Mouse (Mus musculus) stomach, embryonic 15.5 days (tissue): Measurements from ENCODE around the gene Paqr8. TPM values are rescaled to one million over a fixed set of nuclear protein-coding genes. Genes with fewer than 3 reads are reported as not detected.

Experiments used
- ATAC-seq: fragments of 200-750 bp; cut with Nextera tagmentation; 2 replicates; pipeline ENCODE4 v1.8.0; 2017; ENCODE audit warnings: low read depth, moderate number of reproducible peaks, moderate TSS enrichment; ENCODE audit not compliant: insufficient read depth, low FRiP score
- H3K27ac ChIP-seq: fragments of 300-500 bp; sonication (generic); 2 replicates; pipeline ENCODE4 v1.5.1; 2015; ENCODE audit warnings: mild to moderate bottlenecking, inconsistent platforms
- H3K27me3 ChIP-seq: fragments of 300-500 bp; sonication (generic); replicated peaks from 2 replicates; pipeline ENCODE4 v1.6.1; 2015; ENCODE audit warnings: inconsistent platforms
- H3K36me3 ChIP-seq: fragments of 300-500 bp; sonication (generic); 2 replicates; pipeline ENCODE4 v1.6.1; 2015; ENCODE audit warnings: inconsistent platforms
- H3K4me1 ChIP-seq: fragments of 300-500 bp; sonication (generic); 2 replicates; pipeline ENCODE4 v1.6.1; 2015; ENCODE audit warnings: inconsistent platforms
- H3K4me2 ChIP-seq: fragments of 300-500 bp; sonication (generic); 2 replicates; pipeline ENCODE4 v1.6.1; 2015; ENCODE audit warnings: mild to moderate bottlenecking, inconsistent platforms
- H3K4me3 ChIP-seq: fragments of 300-500 bp; sonication (generic); replicated peaks from 2 replicates; pipeline ENCODE4 v1.5.1; 2015; ENCODE audit warnings: inconsistent platforms
- H3K9ac ChIP-seq: fragments of 300-500 bp; sonication (generic); 2 replicates; pipeline ENCODE4 v1.6.1; 2015; ENCODE audit warnings: inconsistent platforms
- H3K9me3 ChIP-seq: fragments of 300-500 bp; sonication (generic); 2 replicates; pipeline ENCODE4 v1.6.1; 2016; ENCODE audit warnings: inconsistent platforms
- WGBS: fragments of 180-500 bp; shearing (Covaris S2); methylation state at CpG from one replicate; pipeline ENCODE4 v1.1.7; 2015; 5-methylcytosine and 5-hydroxymethylcytosine counted together
- polyA plus RNA-seq: library from polyadenylated mRNA; unstranded; fragments of >200 nt; fragmentation: Nextera tagmentation; extraction: Ambion mirVana; gene quantifications from 2 replicates; pipeline ENCODE4 v1.2.1, GENCODE M21; 2015

Gene Paqr8
- 9.3 and 10.7 TPM in 2 replicates for polyA plus RNA-seq

GRCm38 (mm10) chr1:20890404-20890921, at the start of gene Paqr8:
Paqr8 (plus strand) TSS chr1:20890606.
- Histone ChIP-seq H3K4me2 (peak within 1 kb of the TSS; percentile 74), H3K4me1 (no peaks in the 10 kb centered on the region), H3K27ac (peak within 1 kb of the TSS; percentile 81), H3K4me3 (peak within 1 kb of the TSS; percentile 73), H3K27me3 (no peaks in the 10 kb centered on the region), H3K9me3 (no peaks in the 10 kb centered on the region), H3K36me3 (no peaks in the 10 kb centered on the region), H3K9ac (peak within 1 kb of the TSS; percentile 65)
- peak; percentile 97 for ATAC-seq
- WGBS, result under 1% methylated on average over 37 of the region's 37 CpGs

- Histone ChIP-seq H3K9ac (no peak overlapping the region), H3K9me3 (no peaks in the 10 kb centered on the region), H3K36me3 (no peaks in the 10 kb centered on the region), H3K27ac (0 out of 2 replicates have a peak overlapping the region, but pooled peaks have one; percentile 11), H3K27me3 (no peaks in the 10 kb centered on the region), H3K4me2 (no peak overlapping the region), H3K4me1 (no peaks in the 10 kb centered on the region), H3K4me3 (no peak overlapping the region)
- ATAC-seq, result peak; percentile 68
- 74% methylated on average over 7 of the region's 7 CpGs for WGBS
Measured at GRCm38 (mm10) chr1:20856924-20857902, 33.2 kb upstream of the Paqr8 start.

GRCm38 (mm10) chr1:20860775-20861174, 29.6 kb upstream of the Paqr8 start:
- Histone ChIP-seq H3K9me3 (no peaks in the 10 kb centered on the region), H3K4me1 (0 out of 2 replicates have a peak, but pooled peaks cover 2% of the 10 kb centered on the region), H3K27ac (no peak overlapping the region), H3K9ac (no peak overlapping the region), H3K4me2 (no peak overlapping the region), H3K36me3 (no peaks in the 10 kb centered on the region), H3K4me3 (no peak overlapping the region), H3K27me3 (no peaks in the 10 kb centered on the region)
- WGBS, result 63% methylated on average over 3 of the region's 3 CpGs
- ATAC-seq, result no peak

- no peak overlapping the region for H3K9ac ChIP-seq
- H3K4me2 ChIP-seq, result no peak overlapping the region
- 0 out of 2 replicates have a peak, but pooled peaks cover 2% of the 10 kb centered on the region for H3K4me1 ChIP-seq
- WGBS, result 76% methylated on average over 3 of the region's 3 CpGs
- H3K4me3 ChIP-seq, result no peak overlapping the region
- no peaks in the 10 kb centered on the region for H3K9me3 ChIP-seq
- H3K27ac ChIP-seq, result no peak overlapping the region
- no peaks in the 10 kb centered on the region for H3K27me3 ChIP-seq
- no peak for ATAC-seq
- H3K36me3 ChIP-seq, result no peaks in the 10 kb centered on the region
Measured at GRCm38 (mm10) chr1:20861865-20862264, 28.5 kb upstream of the Paqr8 start.

- H3K4me1 ChIP-seq, result 0 out of 2 replicates have a peak, but pooled peaks cover 2% of the 10 kb centered on the region
- WGBS, result 31% methylated on average over 5 of the region's 5 CpGs
- H3K4me2 ChIP-seq, result no peak overlapping the region
- H3K9me3 ChIP-seq, result no peaks in the 10 kb centered on the region
- no peaks in the 10 kb centered on the region for H3K27me3 ChIP-seq
- H3K9ac ChIP-seq, result no peak overlapping the region
- H3K27ac ChIP-seq, result peak overlapping the region; percentile 59
- no peaks in the 10 kb centered on the region for H3K36me3 ChIP-seq
- ATAC-seq, result peak; percentile 96
- no peak overlapping the region for H3K4me3 ChIP-seq
Measured at GRCm38 (mm10) chr1:20863452-20864172, 26.8 kb upstream of the Paqr8 start.

- no peaks in the 10 kb centered on the region for H3K27me3 ChIP-seq
- WGBS, result 46% methylated on average over 8 of the region's 8 CpGs
- H3K9ac ChIP-seq, result no peak overlapping the region
- no peak for ATAC-seq
- no peak overlapping the region for H3K4me2 ChIP-seq
- no peak overlapping the region for H3K27ac ChIP-seq
- H3K4me3 ChIP-seq, result no peak overlapping the region
- H3K36me3 ChIP-seq, result no peaks in the 10 kb centered on the region
- H3K4me1 ChIP-seq, result peaks cover 6% of the 10 kb centered on the region; the same call in 1 of the 2 replicates
- no peaks in the 10 kb centered on the region for H3K9me3 ChIP-seq
Measured at GRCm38 (mm10) chr1:20867241-20867902, 23.0 kb upstream of the Paqr8 start.

- WGBS, result 65% methylated on average over 9 of the region's 9 CpGs
- no peak for ATAC-seq
- no peaks in the 10 kb centered on the region for H3K36me3 ChIP-seq
- H3K9me3 ChIP-seq, result no peaks in the 10 kb centered on the region
- no peak overlapping the region for H3K4me2 ChIP-seq
- no peaks in the 10 kb centered on the region for H3K27me3 ChIP-seq
- no peak overlapping the region for H3K9ac ChIP-seq
- H3K27ac ChIP-seq, result no peak overlapping the region
- H3K4me3 ChIP-seq, result no peak overlapping the region
- H3K4me1 ChIP-seq, result peaks cover 3% of the 10 kb centered on the region; the same call in 1 of the 2 replicates
Measured at GRCm38 (mm10) chr1:20868036-20868435, 22.4 kb upstream of the Paqr8 start.

- 57% methylated on average over 2 of the region's 2 CpGs for WGBS
- ATAC-seq, result peak; percentile 51
Measured at GRCm38 (mm10) chr1:20870887-20871286, 19.5 kb upstream of the Paqr8 start.

GRCm38 (mm10) chr1:20872496-20872895, 17.9 kb upstream of the Paqr8 start:
- H3K9ac ChIP-seq, result no peak overlapping the region
- WGBS, result 76% methylated on average over 5 of the region's 5 CpGs
- ATAC-seq, result no peak
- no peak overlapping the region for H3K4me2 ChIP-seq
- no peak overlapping the region for H3K4me3 ChIP-seq
- no peak overlapping the region for H3K27ac ChIP-seq
- peaks cover 3% of the 10 kb centered on the region; the same call in 1 of the 2 replicates for H3K4me1 ChIP-seq
- no peaks in the 10 kb centered on the region for H3K27me3 ChIP-seq
- no peaks in the 10 kb centered on the region for H3K36me3 ChIP-seq
- H3K9me3 ChIP-seq, result no peaks in the 10 kb centered on the region

More at GRCm38 (mm10) chr1:20870887-20871286, 19.5 kb upstream of the Paqr8 start:
- H3K9me3 ChIP-seq, result no peaks in the 10 kb centered on the region
- H3K4me1 ChIP-seq, result peaks cover 3% of the 10 kb centered on the region; the same call in 1 of the 2 replicates
- no peak overlapping the region for H3K4me2 ChIP-seq
- no peak overlapping the region for H3K9ac ChIP-seq
- no peaks in the 10 kb centered on the region for H3K36me3 ChIP-seq
- H3K4me3 ChIP-seq, result no peak overlapping the region
- no peak overlapping the region for H3K27ac ChIP-seq
- H3K27me3 ChIP-seq, result no peaks in the 10 kb centered on the region

- WGBS, result 87% methylated on average over 6 of the region's 6 CpGs
- peaks cover 3% of the 10 kb centered on the region; the same call in 1 of the 2 replicates for H3K4me1 ChIP-seq
- H3K36me3 ChIP-seq, result no peaks in the 10 kb centered on the region
- no peaks in the 10 kb centered on the region for H3K27me3 ChIP-seq
- H3K4me2 ChIP-seq, result no peak overlapping the region
- no peak overlapping the region for H3K27ac ChIP-seq
- H3K9ac ChIP-seq, result no peak overlapping the region
- H3K9me3 ChIP-seq, result no peaks in the 10 kb centered on the region
- no peak overlapping the region for H3K4me3 ChIP-seq
- ATAC-seq, result no peak
Measured at GRCm38 (mm10) chr1:20874061-20874460, 16.3 kb upstream of the Paqr8 start.

GRCm38 (mm10) chr1:20877355-20877754, 13.1 kb upstream of the Paqr8 start:
- Histone ChIP-seq H3K4me2 (no peak overlapping the region), H3K4me3 (no peak overlapping the region), H3K9me3 (no peaks in the 10 kb centered on the region), H3K36me3 (no peaks in the 10 kb centered on the region), H3K4me1 (no peaks in the 10 kb centered on the region), H3K27ac (no peak overlapping the region), H3K9ac (no peak overlapping the region), H3K27me3 (no peaks in the 10 kb centered on the region)
- ATAC-seq, result no peak
